Mouse (Mus musculus) subcutaneous adipose tissue, adult 2 months (tissue): ENCODE measurements around the gene Trmt112. TPM values are rescaled to one million over a fixed set of nuclear protein-coding genes. Genes with fewer than 3 reads are reported as not detected.

ENCODE experiments used
- polyA plus RNA-seq: library from polyadenylated mRNA; depleted of rRNA; stranded (reverse); fragments of >200 nt; gene quantifications from 2 replicates; pipeline ENCODE4 v1.2.3, GENCODE M21; 2012; ENCODE audit warnings: low replicate concordance; rRNA removed

Trmt112 gene
- 91.6 and 154 TPM in 2 replicates for polyA plus RNA-seq

DNA sequence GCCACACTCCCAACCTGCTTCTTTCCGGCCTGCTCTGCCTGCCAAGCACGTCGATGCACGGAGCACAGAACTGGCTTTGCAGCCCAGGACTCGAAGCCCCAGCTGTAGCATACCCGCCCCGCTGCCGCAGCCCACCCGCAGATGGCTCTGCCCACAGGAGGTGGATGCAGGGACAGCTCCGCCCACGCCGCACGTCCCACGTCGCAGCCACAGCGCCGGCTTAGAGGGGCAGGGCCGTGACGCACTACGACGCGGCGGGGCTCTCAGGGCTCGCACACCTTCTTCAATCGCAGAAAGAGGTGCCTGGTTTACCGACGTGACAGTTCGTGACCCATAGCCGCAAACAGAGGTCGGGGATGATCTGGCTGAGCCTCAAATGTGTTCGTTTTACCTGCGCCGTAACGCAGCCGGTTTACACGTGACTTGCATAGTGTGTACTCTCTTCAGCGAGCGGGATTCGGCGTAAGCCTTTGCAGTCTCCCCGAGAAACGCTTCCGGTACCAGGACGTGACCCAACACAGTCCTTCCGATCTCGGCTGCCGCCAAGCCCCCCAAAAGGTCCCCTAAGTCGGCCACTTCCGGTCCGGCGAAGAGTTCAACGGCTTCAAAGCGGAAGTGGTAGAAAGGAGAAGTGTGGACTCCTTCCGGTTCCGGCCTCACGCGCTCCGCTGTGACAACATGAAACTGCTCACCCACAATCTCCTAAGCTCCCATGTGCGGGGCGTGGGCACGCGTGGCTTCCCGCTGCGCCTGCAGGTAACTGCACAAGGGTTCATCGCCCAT, at the start of gene Trmt112, which contains the start of gene Prdx5:
Gene Trmt112, plus strand, starts transcription at position 192 of the 783 bp plus-strand sequence.
Gene Prdx5, minus strand, starts transcription at position 600 of the 783 bp plus-strand sequence.

GRCm38 (mm10) chr19:6921647-6922567, 12.4 kb downstream of the Trmt112 start, which contains the start of gene Esrra:
Esrra (minus strand) TSS chr19:6921813.

DNA sequence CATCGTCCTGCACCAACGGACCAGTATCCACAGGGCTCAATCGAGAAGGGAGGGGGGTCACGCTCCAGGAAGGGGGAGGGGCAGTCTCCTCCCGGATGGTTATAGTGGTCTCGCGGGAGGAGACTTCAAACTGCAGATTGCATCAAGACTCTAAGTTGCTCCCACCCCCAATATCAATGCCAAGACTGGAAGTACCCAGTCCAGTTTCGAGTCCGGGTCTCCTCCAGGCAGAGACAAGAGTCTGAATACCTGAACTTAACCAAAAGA, 15.7 kb downstream of the Trmt112 start, which contains the start of gene Catsperz:
Gene Catsperz, minus strand, starts transcription at position 74 of the 267 bp plus-strand sequence.

GRCm38 (mm10) chr19:6934195-6934977, 24.9 kb downstream of the Trmt112 start, which contains the start of gene Kcnk4:
Kcnk4 (minus strand) TSS chr19:6934515.

GRCm38 (mm10) chr19:6941372-6942248, 32.1 kb downstream of the Trmt112 start, which contains the start of gene Bad:
Bad (plus strand) TSS chr19:6941861.

DNA sequence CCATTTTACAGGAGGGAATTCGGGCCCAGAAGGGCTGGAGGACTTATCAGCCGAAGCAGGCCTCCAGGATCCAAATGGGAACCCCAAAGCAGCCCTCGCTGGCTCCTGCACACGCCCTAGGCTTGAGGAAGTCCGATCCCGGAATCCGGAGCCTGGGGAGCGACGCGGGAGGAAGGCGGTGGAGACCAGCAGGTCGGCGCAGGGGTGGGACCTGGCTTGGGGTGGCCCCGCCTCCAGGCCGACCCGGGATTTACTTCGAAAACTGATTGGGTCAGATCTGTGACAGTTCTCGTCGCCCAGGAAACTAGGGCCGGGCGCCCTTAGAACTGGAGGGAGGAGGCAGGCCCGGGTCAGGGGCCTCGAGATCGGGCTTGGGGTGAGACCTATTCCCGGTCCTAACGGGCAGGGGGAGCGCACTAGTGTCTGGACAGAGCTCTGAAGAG, 32.8 kb downstream of the Trmt112 start, which contains the start of gene Gpr137:
Gene Gpr137, minus strand, starts transcription at position 232 of the 443 bp plus-strand sequence.

Other genes starting within 250 kb of the Trmt112 start
- gene Rps6ka4, start 69.1 kb upstream of the Trmt112 start, polyA plus RNA-seq, result 35.7 and 47.9 TPM in 2 replicates
- 3.9 and 11.2 TPM in 2 replicates for gene Ccdc88b, start 51.5 kb upstream of the Trmt112 start, polyA plus RNA-seq
- 149 and 307 TPM in 2 replicates for gene Prdx5, start 408 bp downstream of the Trmt112 start, polyA plus RNA-seq
- gene Esrra, start 12.1 kb downstream of the Trmt112 start, polyA plus RNA-seq, result 52.6 and 64.4 TPM in 2 replicates
- gene Catsperz, start 15.7 kb downstream of the Trmt112 start, polyA plus RNA-seq, result 0.11 and 2.8 TPM in 2 replicates
- gene Kcnk4, start 24.8 kb downstream of the Trmt112 start, polyA plus RNA-seq, result 0.50 TPM in 1 of 2 replicates, not detected in the other
- gene Bad, start 32.2 kb downstream of the Trmt112 start, polyA plus RNA-seq, result 80.9 and 93.8 TPM in 2 replicates
- 85.5 and 94.5 TPM in 2 replicates for gene Gpr137, start 32.8 kb downstream of the Trmt112 start, polyA plus RNA-seq
- 90.2 and 135 TPM in 2 replicates for gene Ppp1r14b, start 65.3 kb downstream of the Trmt112 start, polyA plus RNA-seq
- 70.5 and 107 TPM in 2 replicates for gene Plcb3, start 66.8 kb downstream of the Trmt112 start, polyA plus RNA-seq
- gene Fkbp2, start 70.8 kb downstream of the Trmt112 start, polyA plus RNA-seq, result 50.8 and 52.3 TPM in 2 replicates
- gene Vegfb, start 78.0 kb downstream of the Trmt112 start, polyA plus RNA-seq, result 80.4 and 191 TPM in 2 replicates
- 62.4 and 78.9 TPM in 2 replicates for gene Dnajc4, start 82.9 kb downstream of the Trmt112 start, polyA plus RNA-seq
- 33.0 and 41.1 TPM in 2 replicates for gene Nudt22, start 86.4 kb downstream of the Trmt112 start, polyA plus RNA-seq
- 17.9 and 28.2 TPM in 2 replicates for gene Trpt1, start 86.4 kb downstream of the Trmt112 start, polyA plus RNA-seq
- gene Fermt3, start 109.8 kb downstream of the Trmt112 start, polyA plus RNA-seq, result 15.6 and 20.8 TPM in 2 replicates
- gene Stip1, start 130.3 kb downstream of the Trmt112 start, polyA plus RNA-seq, result 43.5 and 72.9 TPM in 2 replicates
- 29.4 and 43.1 TPM in 2 replicates for gene Macrod1, start 147.1 kb downstream of the Trmt112 start, polyA plus RNA-seq
- 0.29 and 3.7 TPM in 2 replicates for gene Flrt1, start 196.0 kb downstream of the Trmt112 start, polyA plus RNA-seq